Mouse (Mus musculus) liver, embryonic 13.5 days (tissue): ENCODE measurements around the gene A730061H03Rik. TPM values are rescaled to one million over a fixed set of nuclear protein-coding genes. Genes with fewer than 3 reads are reported as not detected.

Experiments
- ATAC-seq: fragments of 200-750 bp; cut with Nextera tagmentation; 2 replicates; pipeline ENCODE4 v1.8.0; 2017; ENCODE audit warnings: low read depth, mild to moderate bottlenecking, moderate number of reproducible peaks, moderate library complexity
- DNase-seq: peaks from one replicate; pipeline ENCODE4 v3.0.0; 2022
- H3K27ac ChIP-seq: fragments of 300-500 bp; sonication (generic); 2 replicates; pipeline ENCODE4 v1.5.1; 2015; ENCODE audit warnings: moderate library complexity, mild to moderate bottlenecking, inconsistent platforms
- H3K27me3 ChIP-seq: fragments of 300-500 bp; sonication (generic); 2 replicates; pipeline ENCODE4 v1.6.1; 2015; ENCODE audit warnings: mild to moderate bottlenecking, inconsistent platforms
- H3K36me3 ChIP-seq: fragments of 300-500 bp; sonication (generic); 2 replicates; pipeline ENCODE4 v1.6.1; 2015; ENCODE audit warnings: mild to moderate bottlenecking, inconsistent platforms
- H3K4me1 ChIP-seq: fragments of 300-500 bp; sonication (generic); replicated peaks from 2 replicates; pipeline ENCODE4 v1.6.1; 2015; ENCODE audit warnings: inconsistent platforms
- H3K4me2 ChIP-seq: fragments of 300-500 bp; sonication (generic); 2 replicates; pipeline ENCODE4 v1.6.1; 2015; ENCODE audit warnings: inconsistent platforms, mild to moderate bottlenecking, moderate library complexity
- H3K4me3 ChIP-seq: fragments of 300-500 bp; sonication (generic); replicated peaks from 2 replicates; pipeline ENCODE4 v1.5.1; 2015; ENCODE audit warnings: mild to moderate bottlenecking, inconsistent platforms
- H3K9ac ChIP-seq: fragments of 300-500 bp; sonication (generic); 2 replicates; pipeline ENCODE4 v1.6.1; 2015; ENCODE audit warnings: mild to moderate bottlenecking, inconsistent platforms
- H3K9me3 ChIP-seq: fragments of 300-500 bp; sonication (generic); replicated peaks from 2 replicates; pipeline ENCODE4 v1.6.1; 2016; ENCODE audit warnings: inconsistent platforms
- WGBS: fragments of 180-500 bp; shearing (Covaris S2); methylation state at CpG from one replicate; pipeline ENCODE4 v1.1.7; 2015; ENCODE audit not compliant: insufficient replicate concordance; 5-methylcytosine and 5-hydroxymethylcytosine counted together
- polyA plus RNA-seq: library from polyadenylated mRNA; unstranded; fragments of >200 nt; fragmentation: Nextera tagmentation; extraction: Ambion mirVana; gene quantifications from 2 replicates; pipeline ENCODE4 v1.2.1, GENCODE M21; 2015

Gene A730061H03Rik
- polyA plus RNA-seq, 1 experiment from 2014 or later = 1.6 TPM

DNA sequence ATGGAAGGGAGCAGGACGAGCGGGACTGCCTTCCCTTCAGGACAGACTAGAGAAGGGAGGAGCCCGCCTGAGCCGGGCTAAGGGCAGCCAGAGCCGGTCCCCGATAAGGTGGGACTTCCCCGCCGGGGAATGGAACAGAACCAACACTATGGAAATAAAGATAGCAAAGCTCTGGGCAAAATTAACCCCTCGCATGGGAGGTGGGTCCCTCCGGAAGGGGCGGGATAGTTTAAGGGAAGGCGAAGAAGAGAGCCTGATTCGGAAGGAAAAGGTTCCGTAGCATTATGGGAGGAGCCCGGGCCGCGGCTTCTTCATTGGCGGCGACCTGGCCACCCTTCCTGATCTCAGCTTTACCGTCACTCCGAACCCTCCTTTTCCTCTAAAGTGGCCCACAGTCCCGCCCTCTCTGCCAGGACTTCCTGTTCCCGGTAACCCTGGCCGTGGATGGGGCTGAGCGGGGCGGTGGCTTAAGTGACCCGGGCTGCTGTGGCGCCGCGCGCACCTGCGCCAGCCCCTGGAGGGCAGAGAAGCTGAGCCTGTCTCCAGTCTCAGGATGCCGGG is 31.2 kb upstream of the A730061H03Rik start, which contains the start of gene Rnf31:
TSS of gene Rnf31 (plus strand) at position 378 of the 561 bp plus-strand sequence.
- Histone ChIP-seq H3K9ac (peak within 1 kb of the TSS; percentile 95), H3K9me3 (no peaks in the 10 kb centered on the region), H3K4me2 (peak within 1 kb of the TSS; percentile 88), H3K4me1 (peaks cover 59% of the 10 kb centered on the region), H3K27me3 (no peaks in the 10 kb centered on the region), H3K36me3 (peaks cover 57% of the 10 kb centered on the region), H3K27ac (peak within 1 kb of the TSS; percentile 99), H3K4me3 (peak within 1 kb of the TSS; percentile 92)
- peak; percentile 95 for DNase-seq
- peak; percentile 90 for ATAC-seq
- under 1% methylated on average over 33 of the region's 33 CpGs for WGBS

DNA sequence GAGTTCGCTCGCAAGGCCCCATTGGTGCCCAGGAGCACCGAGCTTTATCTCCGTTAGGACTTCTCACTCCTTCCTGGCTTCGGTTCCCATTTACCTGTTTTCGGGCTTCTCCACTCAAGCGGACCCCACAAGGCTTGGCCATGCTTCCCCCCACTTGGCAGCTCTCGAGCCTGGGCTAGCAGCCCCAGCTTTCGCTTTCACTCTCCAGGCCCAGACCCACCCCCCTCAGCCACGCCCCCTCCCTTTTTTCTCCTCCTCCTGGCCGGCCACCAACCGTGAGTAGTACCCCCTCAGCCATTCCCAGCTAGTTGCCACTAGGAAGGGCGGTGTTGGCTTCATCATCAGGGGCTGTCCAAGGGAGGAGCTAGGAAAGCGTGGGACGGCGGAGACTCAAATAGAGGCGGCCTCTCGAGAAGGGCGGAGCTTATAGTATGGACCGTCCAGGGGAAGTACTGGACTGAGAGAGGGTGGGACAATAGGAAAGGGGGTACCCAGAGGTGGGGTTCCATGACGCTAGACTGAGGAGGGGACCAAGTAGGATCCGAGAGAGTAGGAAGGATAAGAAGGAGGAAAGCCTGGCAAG is 30.6 kb upstream of the A730061H03Rik start, which contains the start of gene Psme2:
TSS of gene Psme2 (minus strand) at position 366 of the 583 bp plus-strand sequence.
- H3K27me3 ChIP-seq = no peaks in the 10 kb centered on the region
- under 1% methylated on average over 22 of the region's 22 CpGs for WGBS
- H3K36me3 ChIP-seq = peaks cover 51% of the 10 kb centered on the region
- DNase-seq (peak; percentile 89), ATAC-seq (peak; percentile 86)
- peak within 1 kb of the TSS; percentile 99 for H3K27ac ChIP-seq
- peak within 1 kb of the TSS; percentile 95 for H3K9ac ChIP-seq
- peaks cover 65% of the 10 kb centered on the region for H3K4me1 ChIP-seq
- peak within 1 kb of the TSS; percentile 92 for H3K4me3 ChIP-seq
- H3K9me3 ChIP-seq = no peaks in the 10 kb centered on the region
- peak within 1 kb of the TSS; percentile 88 for H3K4me2 ChIP-seq

- Histone ChIP-seq H3K27ac (peak overlapping the region; percentile 99), H3K4me3 (peak overlapping the region; percentile 92), H3K4me1 (peaks cover 72% of the 10 kb centered on the region), H3K9me3 (no peaks in the 10 kb centered on the region), H3K36me3 (peaks cover 42% of the 10 kb centered on the region), H3K27me3 (no peaks in the 10 kb centered on the region), H3K4me2 (peak overlapping the region; percentile 88), H3K9ac (peak overlapping the region; percentile 95)
- ATAC-seq (no peak), DNase-seq (no peak)
- WGBS = 64% methylated on average over 11 of the region's 11 CpGs
These were observed 29.7 kb upstream of the A730061H03Rik start for GRCm38 (mm10) chr14:55589771-55590448.

GRCm38 (mm10) chr14:55589271-55589670 is 29.1 kb upstream of the A730061H03Rik start:
- DNase-seq (no peak), ATAC-seq (no peak)
- H3K27ac ChIP-seq = peak overlapping the region; percentile 99
- peak overlapping the region; percentile 88; the same call in 1 of the 2 replicates for H3K4me2 ChIP-seq
- H3K4me1 ChIP-seq = peaks cover 78% of the 10 kb centered on the region
- peaks cover 36% of the 10 kb centered on the region for H3K36me3 ChIP-seq
- no peaks in the 10 kb centered on the region for H3K27me3 ChIP-seq
- H3K4me3 ChIP-seq = peak overlapping the region; percentile 92; the same call in 1 of the 2 replicates
- no peaks in the 10 kb centered on the region for H3K9me3 ChIP-seq
- WGBS = 91% methylated on average over 5 of the region's 5 CpGs
- peak overlapping the region; percentile 6; the same call in 1 of the 2 replicates for H3K9ac ChIP-seq

DNA sequence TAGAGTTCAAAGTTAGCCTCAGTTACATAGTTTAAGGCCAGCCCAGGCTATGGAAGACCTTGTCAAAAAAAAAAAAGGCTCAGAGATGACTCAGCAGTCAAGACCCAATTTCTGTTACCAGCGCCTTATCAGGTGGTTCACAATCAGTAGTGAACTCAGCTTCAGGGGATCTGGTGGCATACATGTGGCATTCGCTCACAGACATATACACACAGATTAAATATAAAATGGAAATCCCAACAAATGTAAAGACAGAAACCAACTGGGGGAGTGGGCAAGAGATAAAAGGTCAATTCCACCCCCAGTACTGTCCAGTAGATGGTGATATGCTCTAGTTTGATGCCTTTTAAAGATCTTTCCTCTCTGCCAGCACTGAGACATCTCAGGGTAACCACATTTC is 25.9 kb upstream of the A730061H03Rik start:
- no peaks in the 10 kb centered on the region for H3K27me3 ChIP-seq
- 16% methylated on average over 2 of the region's 2 CpGs for WGBS
- peak overlapping the region; percentile 96 for H3K27ac ChIP-seq
- ATAC-seq (peak; percentile 47), DNase-seq (peak; percentile 64)
- no peaks in the 10 kb centered on the region for H3K9me3 ChIP-seq
- peak overlapping the region; percentile 81 for H3K4me3 ChIP-seq
- H3K36me3 ChIP-seq = peaks cover 40% of the 10 kb centered on the region
- peaks cover 75% of the 10 kb centered on the region for H3K4me1 ChIP-seq
- peak overlapping the region; percentile 85 for H3K9ac ChIP-seq
- H3K4me2 ChIP-seq = peak overlapping the region; percentile 97

DNA sequence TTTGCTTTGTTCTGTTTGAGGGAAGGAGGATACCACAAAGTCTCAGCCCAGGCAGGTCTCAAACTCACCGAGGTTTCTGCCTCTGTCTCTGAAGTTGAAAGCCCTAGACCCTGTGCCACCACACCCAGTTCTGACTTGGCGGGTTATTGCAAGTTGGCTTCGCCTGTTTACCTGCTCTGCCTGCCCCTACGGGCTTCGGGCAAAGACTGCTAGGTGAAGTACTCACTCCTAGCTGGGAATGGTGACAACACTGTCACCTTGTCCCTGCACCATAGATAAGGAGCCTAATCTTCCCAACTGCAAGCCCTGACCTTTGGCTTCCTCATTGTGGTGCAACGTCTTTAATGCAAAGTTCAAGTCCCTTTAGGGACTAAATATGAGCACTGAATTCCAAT is 25.4 kb upstream of the A730061H03Rik start:
- peak overlapping the region; percentile 85 for H3K9ac ChIP-seq
- no peaks in the 10 kb centered on the region for H3K27me3 ChIP-seq
- H3K4me2 ChIP-seq = peak overlapping the region; percentile 97
- WGBS = 6% methylated on average over 6 of the region's 6 CpGs
- H3K9me3 ChIP-seq = no peaks in the 10 kb centered on the region
- peak overlapping the region; percentile 96 for H3K27ac ChIP-seq
- H3K4me1 ChIP-seq = peaks cover 74% of the 10 kb centered on the region
- H3K4me3 ChIP-seq = peak overlapping the region; percentile 81
- DNase-seq (peak; percentile 59), ATAC-seq (peak; percentile 63)
- peaks cover 46% of the 10 kb centered on the region for H3K36me3 ChIP-seq

DNA sequence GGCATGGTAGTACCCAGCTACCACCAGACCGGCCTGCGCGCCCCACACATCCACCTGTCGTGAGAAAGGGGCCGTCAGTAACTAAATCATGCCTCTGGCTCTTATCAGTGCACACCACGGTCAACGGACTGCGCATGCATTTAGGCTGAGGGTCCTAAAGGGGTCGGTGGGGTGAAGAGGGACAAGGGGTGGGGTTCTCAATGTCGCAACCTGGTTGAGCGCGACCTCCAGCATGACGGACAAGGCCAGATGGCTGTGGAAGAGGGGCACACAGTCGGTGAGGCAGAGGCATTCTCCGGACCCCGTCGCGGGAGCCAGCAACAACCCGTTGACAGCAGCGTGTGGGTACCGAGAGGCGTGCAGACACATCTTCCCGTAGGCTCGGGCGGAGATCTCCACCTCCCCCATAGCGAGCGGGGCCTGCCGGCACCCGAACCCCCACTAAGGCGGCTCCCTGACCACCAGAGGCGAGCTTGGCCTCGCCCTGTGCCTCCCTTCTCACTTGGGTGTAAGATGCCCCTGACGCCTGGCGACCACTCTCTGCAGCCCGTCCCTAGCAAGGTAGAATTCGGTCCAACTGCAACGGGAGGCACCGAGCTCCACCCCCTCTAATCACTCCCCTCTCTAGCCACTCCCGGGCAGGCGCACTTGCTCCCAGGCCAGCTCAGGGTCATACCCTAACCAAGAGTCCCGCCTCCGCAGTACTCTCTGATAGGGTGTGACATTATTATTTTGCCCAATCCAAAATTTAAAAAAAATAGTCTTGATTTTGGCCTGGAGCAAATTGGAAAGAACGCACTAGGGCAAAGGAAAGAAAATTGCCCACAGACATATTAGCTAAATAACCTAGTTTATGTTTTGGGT is 24.7 kb upstream of the A730061H03Rik start, which contains the start of gene Emc9:
TSS of gene Emc9 (minus strand) at position 601 of the 864 bp plus-strand sequence.
- peak; percentile 89 for DNase-seq
- H3K4me1 ChIP-seq = peaks cover 72% of the 10 kb centered on the region
- H3K4me3 ChIP-seq = peak within 1 kb of the TSS; percentile 81
- H3K9me3 ChIP-seq = no peaks in the 10 kb centered on the region
- H3K36me3 ChIP-seq = peaks cover 52% of the 10 kb centered on the region
- peak within 1 kb of the TSS; percentile 85 for H3K9ac ChIP-seq
- ATAC-seq = peak; percentile 95
- under 1% methylated on average over 43 of the region's 43 CpGs for WGBS
- peak within 1 kb of the TSS; percentile 96 for H3K27ac ChIP-seq
- peak within 1 kb of the TSS; percentile 97 for H3K4me2 ChIP-seq
- H3K27me3 ChIP-seq = no peaks in the 10 kb centered on the region

DNA sequence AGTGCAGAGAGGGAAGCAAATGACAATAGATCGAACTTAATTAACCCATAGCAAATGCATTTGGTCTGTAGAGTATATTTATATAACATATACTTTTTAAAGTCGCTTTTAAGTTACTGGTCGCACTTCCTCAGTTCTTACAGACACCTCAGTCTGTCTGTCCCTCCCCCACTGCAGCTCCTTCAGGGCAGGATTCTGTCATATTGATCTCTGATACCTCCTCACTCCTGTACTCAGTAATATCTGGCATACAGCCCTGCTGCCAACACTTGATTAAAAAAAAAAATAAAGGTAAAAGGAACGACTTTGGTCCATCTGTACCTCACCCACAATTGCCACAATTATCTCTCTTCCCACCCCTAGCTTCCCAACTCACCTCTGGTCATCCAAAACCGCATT is 24.1 kb upstream of the A730061H03Rik start:
- Histone ChIP-seq H3K27me3 (no peaks in the 10 kb centered on the region), H3K4me3 (peak overlapping the region; percentile 81), H3K36me3 (peaks cover 55% of the 10 kb centered on the region), H3K9ac (peak overlapping the region; percentile 85), H3K4me2 (peak overlapping the region; percentile 97), H3K9me3 (no peaks in the 10 kb centered on the region), H3K4me1 (peaks cover 72% of the 10 kb centered on the region), H3K27ac (peak overlapping the region; percentile 96)
- ATAC-seq (no peak), DNase-seq (no peak)
- WGBS = 22% methylated on average over 5 of the region's 5 CpGs

DNA sequence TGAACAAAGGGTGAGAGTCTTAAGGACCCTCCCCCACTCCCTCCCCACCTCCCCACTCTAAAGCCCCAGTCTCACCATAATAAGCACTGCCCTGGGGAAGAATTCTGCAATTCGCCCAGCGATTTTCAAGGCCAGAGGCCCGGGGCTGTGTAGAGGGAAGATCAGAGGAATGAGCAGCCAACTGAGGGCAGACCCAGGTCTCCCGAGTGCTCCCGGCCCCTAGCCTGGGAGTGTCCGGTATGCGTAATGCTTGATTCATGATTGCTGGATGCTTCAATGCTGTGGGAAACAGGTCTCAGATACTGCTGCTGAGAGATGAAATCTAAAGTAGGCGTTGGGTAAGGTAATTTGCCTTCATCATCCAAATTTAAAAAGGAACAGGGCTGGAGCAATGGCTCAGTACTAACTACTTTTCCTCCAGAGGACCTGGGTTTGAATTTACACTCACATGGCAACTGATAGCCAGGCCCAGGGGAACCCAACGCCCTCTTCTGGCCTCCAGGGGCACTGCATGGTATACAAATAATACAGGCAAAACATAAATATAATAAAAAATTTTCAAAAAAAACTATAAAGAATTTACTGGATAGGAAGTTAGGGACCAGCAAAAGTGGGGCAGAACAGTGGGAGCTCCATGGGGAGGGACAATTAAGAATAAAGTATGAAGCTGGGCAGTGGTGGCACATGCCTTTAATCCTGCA is 21.9 kb upstream of the A730061H03Rik start:
- Histone ChIP-seq H3K4me1 (peaks cover 73% of the 10 kb centered on the region), H3K27me3 (no peaks in the 10 kb centered on the region), H3K36me3 (peaks cover 35% of the 10 kb centered on the region), H3K4me3 (no peak overlapping the region), H3K27ac (peak overlapping the region; percentile 20; the same call in 1 of the 2 replicates), H3K9ac (no peak overlapping the region), H3K9me3 (no peaks in the 10 kb centered on the region), H3K4me2 (no peak overlapping the region)
- ATAC-seq (no peak), DNase-seq (no peak)
- WGBS = 73% methylated on average over 9 of the region's 9 CpGs

GRCm38 (mm10) chr14:55580731-55581130 is 20.5 kb upstream of the A730061H03Rik start:
- ATAC-seq (no peak), DNase-seq (no peak)
- peak overlapping the region; percentile 16; the same call in 1 of the 2 replicates for H3K27ac ChIP-seq
- 90% methylated on average over 16 of the region's 16 CpGs for WGBS
- no peaks in the 10 kb centered on the region for H3K9me3 ChIP-seq
- no peak overlapping the region for H3K4me3 ChIP-seq
- H3K27me3 ChIP-seq = no peaks in the 10 kb centered on the region
- peaks cover 31% of the 10 kb centered on the region for H3K36me3 ChIP-seq
- no peak overlapping the region for H3K9ac ChIP-seq
- H3K4me2 ChIP-seq = no peak overlapping the region
- peaks cover 65% of the 10 kb centered on the region for H3K4me1 ChIP-seq
